In genomic region chr4:148714739-148715138, GRCm38 (mm10) we compare ENCODE assay signal across 10 mouse cellular contexts.
"Had no signal": no experiment of that assay in that cellular context is flagged by ENCODE, and none has a peak within 500 bp of the region (broad histone marks: within the 10 kb centered on the region; RNA-seq: fewer than 3 reads in every experiment).

No protein-coding gene starts in this region.

- H3K36me3 ChIP-seq: kidney, embryonic 15.5 days; limb, embryonic 15.5 days; liver, embryonic 12.5 days; lung, embryonic 15.5 days; midbrain, embryonic 13.5 days; neural tube, embryonic 15.5 days had no signal

- H3K27ac ChIP-seq: kidney, embryonic 15.5 days; left cerebral cortex, adult 2 months; limb, embryonic 15.5 days; liver, embryonic 12.5 days; lung, embryonic 15.5 days; midbrain, embryonic 13.5 days; neural tube, embryonic 15.5 days had no signal

- H3K4me3 ChIP-seq: kidney, embryonic 15.5 days; left cerebral cortex, adult 2 months; limb, embryonic 15.5 days; liver, embryonic 12.5 days; lung, embryonic 15.5 days; midbrain, embryonic 13.5 days; neural tube, embryonic 15.5 days had no signal

- H3K4me1 ChIP-seq: liver, embryonic 12.5 days had no signal

- ATAC-seq: liver, embryonic 12.5 days; midbrain, embryonic 13.5 days had no signal

- H3K4me2 ChIP-seq: kidney, embryonic 15.5 days; limb, embryonic 15.5 days; liver, embryonic 12.5 days; lung, embryonic 15.5 days; midbrain, embryonic 13.5 days; neural tube, embryonic 15.5 days had no signal

- H3K9me3 ChIP-seq: kidney, embryonic 15.5 days; limb, embryonic 15.5 days; liver, embryonic 12.5 days; lung, embryonic 15.5 days; midbrain, embryonic 13.5 days; neural tube, embryonic 15.5 days had no signal

- H3K27me3 ChIP-seq: limb, embryonic 15.5 days; lung, embryonic 15.5 days had no signal

- DNase-seq: right cerebral cortex, adult 18-20 months; thymus, adult 18-20 months; thymus, postnatal 14 days had no signal

- H3K9ac ChIP-seq: kidney, embryonic 15.5 days; limb, embryonic 15.5 days; liver, embryonic 12.5 days; lung, embryonic 15.5 days; midbrain, embryonic 13.5 days; neural tube, embryonic 15.5 days had no signal
